Mouse (Mus musculus) megakaryocyte, embryonic 14.5 days (primary cell): Measurements from ENCODE around the gene Tmem265.

Experiments
- FLI1 ChIP-seq: IDR thresholded peaks from 2 replicates; pipeline ENCODE4 v1.6.1; 2012; ENCODE audit warnings: low read length, inconsistent platforms, mixed read lengths
- GATA1 ChIP-seq: IDR thresholded peaks from 3 replicates; pipeline ENCODE4 v1.6.1; 2012; ENCODE audit warnings: mixed read lengths, low read length, inconsistent platforms, borderline replicate concordance

GRCm38 (mm10) chr7:127614891-127615843 lies 54.0 kb downstream of the Tmem265 start, which contains the start of gene Zfp629:
- no peak for TF ChIP-seq GATA1
- no peak for TF ChIP-seq FLI1
